ENCODE assay signal across 8 mouse cellular contexts in genomic region chr16:56038090-56038489, GRCm38 (mm10). TPM values are rescaled to one million over a fixed set of nuclear protein-coding genes. Genes with fewer than 3 reads are reported as not detected.
A peak's percentile ranks its signal among the peaks of the same experiment; 100 is the strongest.
DNase-seq lines count a peak whose midpoint lies in the region; ATAC-seq and TF ChIP-seq lines count a peak whose summit lies in the region.

No protein-coding gene starts in this region.

- TF ChIP-seq CTCF in CH12.LX (conservative IDR thresholded peaks at IDR 0.05 in 1 of 2, IDR thresholded peaks at IDR 0.05 in 1 of 2; ENCODE audit: low read depth in 2 of 2, low read length in 2 of 2) = no peak
- TF ChIP-seq CTCF in liver, embryonic 14.5 days (IDR thresholded peaks at IDR 0.05; ENCODE audit: low read depth) = no peak

- peak; percentile 31; the same call in 1 of the 2 replicates for ATAC-seq in heart, embryonic 11.5 days (replicated peaks; ENCODE audit: insufficient number of reproducible peaks, low FRiP score, low TSS enrichment)
- ATAC-seq in forebrain, embryonic 13.5 days = no peak; the same call in 1 of the 2 replicates
- peak; percentile 2; the same call in 1 of the 2 replicates for ATAC-seq in liver, embryonic 14.5 days (ENCODE audit: insufficient read depth)

- H3K4me1 ChIP-seq in heart, embryonic 11.5 days (ENCODE audit: control insufficient read depth, insufficient read depth, low read length) = peaks cover 5% of the 10 kb centered on the region
- peaks cover 4 to 34% of the 10 kb centered on the region in 2 experiments for H3K4me1 ChIP-seq in CH12.LX (ENCODE audit: control insufficient read depth in 1 of 2, insufficient read depth in 2 of 2)
- H3K4me1 ChIP-seq in forebrain, embryonic 13.5 days = peaks cover 17% of the 10 kb centered on the region
- peaks cover 3 to 11% of the 10 kb centered on the region in 2 experiments for H3K4me1 ChIP-seq in liver, embryonic 14.5 days (replicated peaks; ENCODE audit: control insufficient read depth in 2 of 2, insufficient read depth in 2 of 2, low read length in 1 of 2)

- 25% methylated on average over 8 of the region's 8 CpGs for WGBS in heart, embryonic 11.5 days (ENCODE audit: insufficient replicate concordance)
- 34% methylated on average over 8 of the region's 8 CpGs for WGBS in forebrain, embryonic 13.5 days
- 22% methylated on average over 8 of the region's 8 CpGs for WGBS in liver, embryonic 14.5 days (ENCODE audit: insufficient replicate concordance)

- peak overlapping the region; percentile 73 for H3K4me2 ChIP-seq in heart, embryonic 11.5 days
- peak overlapping the region; percentile 91 for H3K4me2 ChIP-seq in CH12.LX (ENCODE audit: insufficient read depth, low read depth, poor library complexity, severe bottlenecking)
- peak overlapping the region; percentile 62 for H3K4me2 ChIP-seq in forebrain, embryonic 13.5 days
- H3K4me2 ChIP-seq in liver, embryonic 14.5 days (ENCODE audit: low read depth) = peak overlapping the region; percentile 94

- peak overlapping the region; percentile 51 for H3K27ac ChIP-seq in heart, embryonic 11.5 days (ENCODE audit: low read depth, low read length)
- H3K27ac ChIP-seq in CH12.LX (ENCODE audit: insufficient read depth, low read depth) = peak overlapping the region; percentile 35; the same call in 1 of the 2 replicates
- peak overlapping the region; percentile 90 for H3K27ac ChIP-seq in forebrain, embryonic 13.5 days
- peak overlapping the region; percentile 82 for H3K27ac ChIP-seq in liver, embryonic 14.5 days

- no peak for TF ChIP-seq POLR2A in CH12.LX (IDR thresholded peaks at IDR 0.05; ENCODE audit: low read depth, low read length)

- no peaks in the 10 kb centered on the region for H3K27me3 ChIP-seq in heart, embryonic 11.5 days (ENCODE audit: control insufficient read depth, insufficient read depth, low read length)
- no peaks in the 10 kb centered on the region for H3K27me3 ChIP-seq in CH12.LX (replicated peaks)
- H3K27me3 ChIP-seq in forebrain, embryonic 13.5 days = no peaks in the 10 kb centered on the region
- no peaks in the 10 kb centered on the region for H3K27me3 ChIP-seq in liver, embryonic 14.5 days (ENCODE audit: control insufficient read depth, insufficient read depth, low read length)

- intact Hi-C loops in gastrocnemius, postnatal 14 days (cut with DNase I; ENCODE audit: low total_unique reads) = no loop called here

- TF ChIP-seq EP300 in CH12.LX (IDR thresholded peaks at IDR 0.05; ENCODE audit: low read length) = no peak
- TF ChIP-seq EP300 in liver, embryonic 14.5 days (IDR thresholded peaks at IDR 0.05; ENCODE audit: low read depth) = no peak

- peak overlapping the region; percentile 96 for H3K9ac ChIP-seq in heart, embryonic 11.5 days (ENCODE audit: low read depth, low read length)
- H3K9ac ChIP-seq in CH12.LX (ENCODE audit: insufficient read depth, low read depth) = peak overlapping the region; percentile 94
- peak overlapping the region; percentile 91 for H3K9ac ChIP-seq in forebrain, embryonic 13.5 days
- H3K9ac ChIP-seq in liver, embryonic 14.5 days (replicated peaks) = peak overlapping the region; percentile 83

- in situ Hi-C loops in CH12.LX (cut with MboI; ENCODE audit: low pct_ligation_motif_present, low pct_unique_long_range_greater_than_20kb, low sequenced_read_pairs) = no loop called here

- TF ChIP-seq RAD21 in CH12.LX (IDR thresholded peaks at IDR 0.05; ENCODE audit: low read depth, low read length) = no peak

- H3K79me2 ChIP-seq in CH12.LX (replicated peaks; ENCODE audit: control insufficient read depth, extremely low read depth, insufficient read depth, poor library complexity, severe bottlenecking) = peaks cover 40% of the 10 kb centered on the region

- peak overlapping the region; percentile 92 for H3K4me3 ChIP-seq in heart, embryonic 11.5 days (ENCODE audit: low read depth, low read length)
- H3K4me3 ChIP-seq in CH12.LX (replicated peaks in 1 of 3; ENCODE audit: low read depth in 2 of 3, low read length in 2 of 3, poor library complexity in 1 of 3) = peak overlapping the region; percentile 37 to 94 (median 85)
- H3K4me3 ChIP-seq in forebrain, embryonic 13.5 days = peak overlapping the region; percentile 91
- peak overlapping the region; percentile 88 to 94 for H3K4me3 ChIP-seq in liver, embryonic 14.5 days (ENCODE audit: insufficient read depth in 1 of 2, low read depth in 2 of 2, low read length in 2 of 2)

- no peak for DNase-seq in heart, adult 9 months (ENCODE audit: low spot score in 2 of 2)
- DNase-seq in CH12.LX (ENCODE audit: extremely low read depth) = no peak
- DNase-seq in liver, embryonic 14.5 days (ENCODE audit: low read depth in 3 of 3, low spot score in 3 of 3) = no peak
- DNase-seq in right cerebral cortex, adult 18-20 months = no peak
- no peak for DNase-seq in gastrocnemius, postnatal 14 days
- DNase-seq in gastrocnemius, postnatal 4 days (ENCODE audit: low spot score in 2 of 2) = no peak

- H3K9me3 ChIP-seq in heart, embryonic 11.5 days (replicated peaks; ENCODE audit: control insufficient read depth, low read length) = no peaks in the 10 kb centered on the region
- H3K9me3 ChIP-seq in CH12.LX (replicated peaks; ENCODE audit: low read length) = no peaks in the 10 kb centered on the region
- H3K9me3 ChIP-seq in forebrain, embryonic 13.5 days (replicated peaks) = no peaks in the 10 kb centered on the region
- no peaks in the 10 kb centered on the region for H3K9me3 ChIP-seq in liver, embryonic 14.5 days (ENCODE audit: control insufficient read depth, low read length)

- peaks cover 5% of the 10 kb centered on the region; the same call in 1 of the 2 replicates for H3K36me3 ChIP-seq in heart, embryonic 11.5 days (ENCODE audit: control insufficient read depth, insufficient read depth, low read length)
- H3K36me3 ChIP-seq in CH12.LX (replicated peaks in 1 of 2; ENCODE audit: control insufficient read depth in 1 of 2, insufficient read depth in 1 of 2, low read length in 1 of 2) = peaks cover 13 to 28% of the 10 kb centered on the region in 2 experiments
- H3K36me3 ChIP-seq in forebrain, embryonic 13.5 days (ENCODE audit: poor library complexity, severe bottlenecking) = peaks cover 15% of the 10 kb centered on the region
- peaks cover 18% of the 10 kb centered on the region for H3K36me3 ChIP-seq in liver, embryonic 14.5 days (replicated peaks; ENCODE audit: control insufficient read depth, insufficient read depth, low read depth)

- dilution Hi-C loops in CH12.LX (cut with MboI; ENCODE audit: extremely low pct_ligation_motif_present, extremely low pct_unique_long_range_greater_than_20kb, low sequenced_read_pairs) = no loop called here

TF ChIP-seq in CH12.LX, 34 proteins besides CTCF, POLR2A, EP300 and RAD21:
- no peak for TF ChIP-seq SMC3 (IDR thresholded peaks at IDR 0.05; ENCODE audit: low read depth, low read length)
- TF ChIP-seq MXI1 (IDR thresholded peaks at IDR 0.05; ENCODE audit: low read depth, low read length) = no peak
- TF ChIP-seq JUN (IDR thresholded peaks at IDR 0.05; ENCODE audit: insufficient read depth, low read depth, low read length) = no peak
- TF ChIP-seq MYC (IDR thresholded peaks at IDR 0.05; ENCODE audit: low read depth, low read length) = no peak
- no peak for TF ChIP-seq ZMIZ1 (IDR thresholded peaks at IDR 0.05; ENCODE audit: low read depth, low read length)
- TF ChIP-seq CHD2 (IDR thresholded peaks at IDR 0.05; ENCODE audit: low read length) = no peak
- no peak for TF ChIP-seq USF2 (conservative IDR thresholded peaks at IDR 0.05; ENCODE audit: low read depth, low read length)
- no peak for TF ChIP-seq BHLHE40 (IDR thresholded peaks at IDR 0.05; ENCODE audit: low read depth, low read length)
- no peak for TF ChIP-seq RCOR1 (conservative IDR thresholded peaks at IDR 0.05; ENCODE audit: low read depth, low read length)
- TF ChIP-seq KAT2A (IDR thresholded peaks at IDR 0.05; ENCODE audit: insufficient replicate concordance, low read length) = no peak
- no peak for TF ChIP-seq NELFE (IDR thresholded peaks at IDR 0.05; ENCODE audit: low read depth, low read length)
TF ChIP-seq in CH12.LX: peak in this region for 0.

RNA-seq across cellular contexts. Expression of gene Trmt10c, which starts 0.5 kb away (rescaled TPM):
- polyA plus RNA-seq in heart, embryonic 11.5 days (2014; fragmentation: Nextera tagmentation; extraction: Ambion mirVana) = 23.6 and 24.5 TPM in 2 replicates
- 23.4 and 32.5 TPM in 2 replicates for total RNA-seq in CH12.LX (2012; rRNA removed)
- 63.0 and 63.5 TPM in 2 replicates for total RNA-seq in CH12.LX (2014; rRNA removed)
- polyA plus RNA-seq in CH12.LX (2012; ENCODE audit: insufficient read length, low read depth) = 26.6 and 30.1 TPM in 2 replicates
- polyA plus RNA-seq in forebrain, embryonic 13.5 days (2015; fragmentation: Nextera tagmentation; extraction: Ambion mirVana) = 25.8 and 26.3 TPM in 2 replicates
- polyA plus RNA-seq in liver, embryonic 14.5 days (2012; rRNA removed) = 3.2 and 6.1 TPM in 2 replicates
- polyA plus RNA-seq in liver, embryonic 14.5 days (2014; fragmentation: Nextera tagmentation; extraction: Ambion mirVana) = 16.1 and 17.7 TPM in 2 replicates
- 1 to 10 TPM; 8.8 to 9.4 TPM for total RNA-seq in gastrocnemius, postnatal 14 days (2021)
- 10 to 100 TPM in 1 of 2 experiments, 1 to 10 TPM in 1; 8.7 to 10.4 TPM for total RNA-seq in gastrocnemius, postnatal 4 days (2021)

RNA-seq across cellular contexts. Expression of gene Pcnp, which starts 8.6 kb away (rescaled TPM):
- 172 and 199 TPM in 2 replicates for polyA plus RNA-seq in heart, embryonic 11.5 days (2014; fragmentation: Nextera tagmentation; extraction: Ambion mirVana)
- total RNA-seq in CH12.LX (2012; rRNA removed) (67.4 and 79.5 TPM in 2 replicates), CH12.LX (2014; rRNA removed) (177 and 208 TPM in 2 replicates)
- 137 and 154 TPM in 2 replicates for polyA plus RNA-seq in CH12.LX (2012; ENCODE audit: insufficient read length, low read depth)
- 289 and 296 TPM in 2 replicates for polyA plus RNA-seq in forebrain, embryonic 13.5 days (2015; fragmentation: Nextera tagmentation; extraction: Ambion mirVana)
- polyA plus RNA-seq in liver, embryonic 14.5 days (2012; rRNA removed) = 22.2 and 33.6 TPM in 2 replicates
- polyA plus RNA-seq in liver, embryonic 14.5 days (2014; fragmentation: Nextera tagmentation; extraction: Ambion mirVana) = 102 and 107 TPM in 2 replicates
- total RNA-seq in gastrocnemius, postnatal 14 days (2021) = 10 to 100 TPM; 41.6 to 42.7 TPM
- total RNA-seq in gastrocnemius, postnatal 4 days (2021) = 10 to 100 TPM; 59.0 to 66.2 TPM

RNA-seq across cellular contexts. Expression of gene Senp7, which starts 10.0 kb away (rescaled TPM):
- 24.6 and 24.8 TPM in 2 replicates for polyA plus RNA-seq in heart, embryonic 11.5 days (2014; fragmentation: Nextera tagmentation; extraction: Ambion mirVana)
- total RNA-seq in CH12.LX (2012; rRNA removed) = 9.9 and 12.3 TPM in 2 replicates
- 15.5 and 16.5 TPM in 2 replicates for total RNA-seq in CH12.LX (2014; rRNA removed)
- 23.7 and 26.4 TPM in 2 replicates for polyA plus RNA-seq in CH12.LX (2012; ENCODE audit: insufficient read length, low read depth)
- polyA plus RNA-seq in forebrain, embryonic 13.5 days (2015; fragmentation: Nextera tagmentation; extraction: Ambion mirVana) = 56.1 and 57.6 TPM in 2 replicates
- 6.9 and 8.7 TPM in 2 replicates for polyA plus RNA-seq in liver, embryonic 14.5 days (2012; rRNA removed)
- polyA plus RNA-seq in liver, embryonic 14.5 days (2014; fragmentation: Nextera tagmentation; extraction: Ambion mirVana) = 15.5 and 16.9 TPM in 2 replicates
- total RNA-seq in gastrocnemius, postnatal 14 days (2021) = 10 to 100 TPM; 13.5 to 13.7 TPM
- 10 to 100 TPM; 27.3 to 28.4 TPM for total RNA-seq in gastrocnemius, postnatal 4 days (2021)

Comparison
In these comparisons a context has a peak if more than half of its experiments do, and no peak if none do; other contexts are left out.
1. H3K27ac ChIP-seq: peak in every context shown above with its lines; median percentile 90 in forebrain, embryonic 13.5 days; 82 in liver, embryonic 14.5 days; 51 in heart, embryonic 11.5 days; 35 in CH12.LX.